Mouse (Mus musculus): ENCODE data around the gene Gpr84.

GRCm38 (mm10) chr15:103280817-103281464 lies 29.5 kb downstream of the Gpr84 start:
- peak; percentile 82 for TF ChIP-seq CTCF (IDR thresholded peaks at IDR 0.05; ENCODE audit: low read depth)
- no peak for TF ChIP-seq EP300 (optimal IDR thresholded peaks at IDR 0.05)

Data from stomach, postnatal 0 days (tissue).